Mouse (Mus musculus) midbrain, embryonic 13.5 days (tissue): ENCODE data around the gene Hivep1. TPM values are rescaled to one million over a fixed set of nuclear protein-coding genes. Genes with fewer than 3 reads are reported as not detected.
A peak's percentile ranks its signal among the peaks of the same experiment; 100 is the strongest.

ENCODE experiments used
- ATAC-seq: fragments of 200-750 bp; cut with Nextera tagmentation; 2 replicates; pipeline ENCODE4 v1.8.0; 2017; ENCODE audit warnings: mild to moderate bottlenecking, moderate TSS enrichment, moderate library complexity
- H3K27ac ChIP-seq: fragments of 300-500 bp; sonication (generic); 2 replicates; pipeline ENCODE4 v1.5.1; 2015; ENCODE audit warnings: inconsistent platforms, mild to moderate bottlenecking, moderate library complexity
- H3K27me3 ChIP-seq: fragments of 300-500 bp; sonication (generic); 2 replicates; pipeline ENCODE4 v1.6.1; 2015; ENCODE audit warnings: mild to moderate bottlenecking, inconsistent platforms
- H3K36me3 ChIP-seq: fragments of 300-500 bp; sonication (generic); 2 replicates; pipeline ENCODE4 v1.6.1; 2015; ENCODE audit warnings: mild to moderate bottlenecking, inconsistent platforms
- H3K4me1 ChIP-seq: fragments of 300-500 bp; sonication (generic); replicated peaks from 2 replicates; pipeline ENCODE4 v1.6.1; 2015; ENCODE audit warnings: inconsistent platforms
- H3K4me2 ChIP-seq: fragments of 300-500 bp; sonication (generic); replicated peaks from 2 replicates; pipeline ENCODE4 v1.6.1; 2015; ENCODE audit warnings: moderate library complexity, mild to moderate bottlenecking, inconsistent platforms
- H3K4me3 ChIP-seq: fragments of 300-500 bp; sonication (generic); replicated peaks from 2 replicates; pipeline ENCODE4 v1.5.1; 2015; ENCODE audit warnings: mild to moderate bottlenecking, inconsistent platforms
- H3K9ac ChIP-seq: fragments of 300-500 bp; sonication (generic); replicated peaks from 2 replicates; pipeline ENCODE4 v1.6.1; 2015; ENCODE audit warnings: mild to moderate bottlenecking, inconsistent platforms
- H3K9me3 ChIP-seq: fragments of 300-500 bp; sonication (generic); 2 replicates; pipeline ENCODE4 v1.6.1; 2016; ENCODE audit warnings: mild to moderate bottlenecking, inconsistent platforms
- WGBS: fragments of 180-500 bp; shearing (Covaris S2); methylation state at CpG from one replicate; pipeline ENCODE4 v1.1.7; 2015; 5-methylcytosine and 5-hydroxymethylcytosine counted together
- polyA plus RNA-seq: library from polyadenylated mRNA; unstranded; fragments of >200 nt; fragmentation: Nextera tagmentation; extraction: Ambion mirVana; gene quantifications from 2 replicates; pipeline ENCODE4 v1.2.1, GENCODE M21; 2015

Hivep1 gene
- polyA plus RNA-seq, 1 experiment from 2014 or later, result 20.5 TPM

GRCm38 (mm10) chr13:42182635-42183034 is 130.8 kb downstream of the Hivep1 start:
- H3K4me3 ChIP-seq, result no peak overlapping the region
- no peak overlapping the region for H3K27ac ChIP-seq
- no peaks in the 10 kb centered on the region for H3K27me3 ChIP-seq
- 94% methylated on average over 5 of the region's 5 CpGs for WGBS
- H3K4me2 ChIP-seq, result no peak overlapping the region
- no peak overlapping the region for H3K9ac ChIP-seq
- H3K36me3 ChIP-seq, result peaks cover 43% of the 10 kb centered on the region
- no peaks in the 10 kb centered on the region for H3K4me1 ChIP-seq
- H3K9me3 ChIP-seq, result no peaks in the 10 kb centered on the region
- ATAC-seq, result no peak

GRCm38 (mm10) chr13:42184131-42184530 is 132.3 kb downstream of the Hivep1 start:
- no peak for ATAC-seq
- 97% methylated on average over 17 of the region's 17 CpGs for WGBS
- H3K27me3 ChIP-seq, result no peaks in the 10 kb centered on the region

DNA sequence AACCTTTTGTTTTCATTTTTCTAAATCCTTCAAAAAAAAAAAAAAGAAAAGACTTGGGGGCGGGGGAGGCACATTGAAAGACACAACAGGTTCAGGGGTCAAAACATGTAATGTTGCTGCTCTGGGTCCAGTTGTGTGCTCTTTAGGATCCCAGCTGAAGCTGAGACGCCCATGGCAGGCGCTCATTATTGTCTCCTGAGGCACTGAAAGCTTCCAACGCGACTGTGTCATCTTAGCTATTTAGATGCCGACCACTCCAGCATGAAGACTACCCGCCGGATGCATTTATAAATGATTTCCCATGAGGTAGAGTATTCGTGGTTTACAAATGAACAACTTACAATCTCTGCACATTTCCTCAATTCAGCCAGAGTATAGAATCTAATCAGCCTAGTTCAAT is 141.2 kb downstream of the Hivep1 start:
- ATAC-seq, result no peak
- Histone ChIP-seq H3K4me1 (peaks cover 8% of the 10 kb centered on the region), H3K4me2 (peak overlapping the region; percentile 10; the same call in 1 of the 2 replicates), H3K27ac (no peak overlapping the region), H3K36me3 (no peaks in the 10 kb centered on the region), H3K9me3 (peaks cover 3% of the 10 kb centered on the region), H3K9ac (no peak overlapping the region), H3K27me3 (no peaks in the 10 kb centered on the region), H3K4me3 (no peak overlapping the region)
- 3% methylated on average over 9 of the region's 9 CpGs for WGBS

More at GRCm38 (mm10) chr13:42184131-42184530, 132.3 kb downstream of the Hivep1 start:
- Histone ChIP-seq H3K9me3 (no peaks in the 10 kb centered on the region), H3K9ac (no peak overlapping the region), H3K36me3 (peaks cover 37% of the 10 kb centered on the region), H3K4me2 (no peak overlapping the region), H3K4me3 (no peak overlapping the region), H3K4me1 (no peaks in the 10 kb centered on the region), H3K27ac (no peak overlapping the region)

- Histone ChIP-seq H3K4me2 (no peak overlapping the region), H3K36me3 (no peaks in the 10 kb centered on the region), H3K4me1 (peaks cover 8% of the 10 kb centered on the region), H3K27ac (no peak overlapping the region), H3K4me3 (no peak overlapping the region), H3K27me3 (no peaks in the 10 kb centered on the region), H3K9me3 (peaks cover 3% of the 10 kb centered on the region), H3K9ac (no peak overlapping the region)
- no peak for ATAC-seq
- WGBS, result 95% methylated on average over 7 of the region's 7 CpGs
Observed at GRCm38 (mm10) chr13:42195671-42196070, 143.8 kb downstream of the Hivep1 start.

DNA sequence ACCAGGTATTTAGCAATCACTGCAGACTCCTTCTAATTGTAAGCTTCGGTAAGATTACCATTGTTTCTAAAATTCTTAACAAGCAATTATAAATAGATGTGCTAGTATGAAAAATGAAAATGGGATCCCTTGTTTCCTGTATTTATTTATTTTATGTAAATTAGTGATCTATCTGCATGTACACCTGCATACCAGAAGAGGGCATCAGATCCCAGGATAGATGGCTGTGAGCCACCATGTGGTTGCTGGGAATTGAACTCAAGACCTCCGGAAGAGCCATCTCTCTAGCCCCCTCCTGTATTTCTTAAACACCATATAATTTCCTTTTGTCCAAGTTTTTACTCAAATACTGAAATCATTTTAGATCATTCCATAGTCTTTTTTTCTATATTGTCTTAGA is 145.8 kb downstream of the Hivep1 start:
- no peak overlapping the region for H3K27ac ChIP-seq
- H3K4me3 ChIP-seq, result no peak overlapping the region
- peaks cover 7% of the 10 kb centered on the region for H3K4me1 ChIP-seq
- no peaks in the 10 kb centered on the region for H3K36me3 ChIP-seq
- peaks cover 3% of the 10 kb centered on the region for H3K9me3 ChIP-seq
- no peak overlapping the region for H3K4me2 ChIP-seq
- no peaks in the 10 kb centered on the region for H3K27me3 ChIP-seq
- no peak overlapping the region for H3K9ac ChIP-seq
- WGBS, result 98% methylated on average over 2 of the region's 2 CpGs
- no peak for ATAC-seq

- Histone ChIP-seq H3K27ac (no peak overlapping the region), H3K36me3 (no peaks in the 10 kb centered on the region), H3K4me2 (no peak overlapping the region), H3K27me3 (no peaks in the 10 kb centered on the region), H3K4me1 (no peaks in the 10 kb centered on the region; the same call in 1 of the 2 replicates), H3K4me3 (no peak overlapping the region), H3K9ac (no peak overlapping the region), H3K9me3 (no peaks in the 10 kb centered on the region)
- ATAC-seq, result no peak
- WGBS, result 85% methylated on average over 6 of the region's 6 CpGs
Observed at GRCm38 (mm10) chr13:42213556-42213955, 161.7 kb downstream of the Hivep1 start.

DNA sequence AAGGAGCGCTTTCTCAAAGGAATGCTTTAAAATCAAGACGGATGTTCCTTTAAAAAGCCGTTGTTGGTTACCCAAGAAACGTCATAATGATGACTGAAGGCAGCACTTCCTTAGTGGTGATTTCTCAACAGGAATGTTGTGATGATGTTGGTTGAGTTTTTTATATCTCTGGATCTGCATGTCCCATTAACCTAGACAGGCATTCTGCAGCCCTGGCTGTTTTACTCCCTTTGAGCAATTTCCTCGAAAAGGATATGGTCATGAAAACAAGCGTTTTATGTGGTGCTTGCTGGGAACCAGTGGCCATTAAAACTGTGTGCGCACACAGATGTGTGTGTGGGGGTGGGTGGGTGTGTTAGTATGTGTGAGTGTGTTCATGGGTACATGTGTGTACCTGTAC is 170.6 kb downstream of the Hivep1 start:
- Histone ChIP-seq H3K9me3 (no peaks in the 10 kb centered on the region), H3K9ac (no peak overlapping the region), H3K36me3 (no peaks in the 10 kb centered on the region), H3K27me3 (no peaks in the 10 kb centered on the region), H3K27ac (no peak overlapping the region), H3K4me3 (no peak overlapping the region), H3K4me1 (no peaks in the 10 kb centered on the region), H3K4me2 (no peak overlapping the region)
- WGBS, result 95% methylated on average over 7 of the region's 7 CpGs
- no peak for ATAC-seq

DNA sequence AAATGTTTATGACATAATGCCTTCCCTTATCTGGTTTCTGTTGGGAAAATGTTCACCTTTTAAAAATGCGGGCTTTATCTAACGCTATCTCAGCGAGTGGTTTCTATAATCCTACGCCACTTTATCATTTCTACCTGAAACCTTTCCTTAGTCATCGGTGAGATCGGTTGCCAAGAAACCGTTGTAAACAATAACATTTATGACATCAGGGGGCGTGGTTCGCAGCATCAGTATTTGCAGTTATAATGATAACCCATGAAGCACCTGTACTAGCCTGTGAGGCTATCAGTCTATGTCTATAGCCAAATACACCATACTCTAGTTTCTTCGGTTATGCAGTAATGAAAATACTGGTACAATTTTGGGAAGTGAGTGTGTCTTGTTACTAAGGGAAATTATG is 177.0 kb downstream of the Hivep1 start:
- Histone ChIP-seq H3K4me1 (no peaks in the 10 kb centered on the region), H3K9ac (no peak overlapping the region), H3K9me3 (no peaks in the 10 kb centered on the region), H3K4me3 (no peak overlapping the region), H3K4me2 (no peak overlapping the region), H3K27me3 (no peaks in the 10 kb centered on the region), H3K27ac (no peak overlapping the region), H3K36me3 (no peaks in the 10 kb centered on the region)
- no peak for ATAC-seq
- WGBS, result 96% methylated on average over 10 of the region's 10 CpGs

DNA sequence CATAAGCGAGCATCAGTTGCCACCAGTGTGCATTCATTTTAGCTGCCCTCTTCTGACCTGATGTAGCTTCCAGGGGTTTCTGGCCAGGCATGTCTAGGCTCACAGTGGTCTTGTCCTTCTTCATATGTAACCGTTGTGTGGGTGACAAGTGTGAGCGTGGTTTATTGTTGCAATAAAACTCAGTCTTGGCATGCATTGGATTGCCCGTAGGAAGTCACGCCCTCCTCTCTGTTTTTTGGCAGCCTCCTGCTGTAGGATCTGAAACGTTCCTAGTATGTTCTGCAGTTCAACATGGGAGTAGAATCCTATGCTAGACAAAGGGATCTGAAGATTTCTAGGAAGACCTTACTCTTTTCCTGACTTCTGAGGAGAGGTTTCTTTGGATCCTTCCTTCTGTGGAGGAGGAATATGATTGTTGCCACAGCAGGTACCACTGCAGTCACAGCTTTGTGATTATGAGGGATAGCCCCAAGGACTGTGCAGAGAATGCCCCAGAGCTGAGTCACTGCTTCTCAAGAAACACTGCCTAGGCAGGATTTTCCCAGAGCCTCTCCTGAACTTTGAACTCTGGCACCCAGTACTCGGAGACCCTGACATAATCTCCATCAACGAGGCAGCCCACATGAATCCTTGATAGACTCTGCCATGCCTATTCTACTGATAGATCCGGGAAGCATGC is 182.1 kb downstream of the Hivep1 start:
- Histone ChIP-seq H3K9me3 (no peaks in the 10 kb centered on the region), H3K27ac (no peak overlapping the region), H3K9ac (no peak overlapping the region), H3K36me3 (no peaks in the 10 kb centered on the region), H3K4me3 (no peak overlapping the region), H3K4me1 (no peaks in the 10 kb centered on the region), H3K27me3 (no peaks in the 10 kb centered on the region), H3K4me2 (no peak overlapping the region)
- ATAC-seq, result no peak
- WGBS, result 82% methylated on average over 9 of the region's 9 CpGs

GRCm38 (mm10) chr13:42238520-42238919 is 186.7 kb downstream of the Hivep1 start:
- no peaks in the 10 kb centered on the region for H3K36me3 ChIP-seq
- H3K9me3 ChIP-seq, result no peaks in the 10 kb centered on the region
- no peak overlapping the region for H3K4me3 ChIP-seq
- no peak for ATAC-seq
- no peaks in the 10 kb centered on the region for H3K27me3 ChIP-seq
- WGBS, result 92% methylated on average over 3 of the region's 3 CpGs
- H3K9ac ChIP-seq, result no peak overlapping the region
- no peak overlapping the region for H3K4me2 ChIP-seq
- H3K4me1 ChIP-seq, result 0 out of 2 replicates have a peak, but pooled peaks cover 4% of the 10 kb centered on the region
- H3K27ac ChIP-seq, result no peak overlapping the region

- 27% methylated on average over 3 of the region's 3 CpGs for WGBS
- H3K4me3 ChIP-seq, result no peak overlapping the region
- no peak overlapping the region for H3K9ac ChIP-seq
- H3K4me2 ChIP-seq, result no peak overlapping the region
- H3K27ac ChIP-seq, result no peak overlapping the region
- no peaks in the 10 kb centered on the region for H3K27me3 ChIP-seq
- no peaks in the 10 kb centered on the region for H3K36me3 ChIP-seq
- no peaks in the 10 kb centered on the region for H3K9me3 ChIP-seq
- ATAC-seq, result no peak
- 0 out of 2 replicates have a peak, but pooled peaks cover 11% of the 10 kb centered on the region for H3K4me1 ChIP-seq
Observed at GRCm38 (mm10) chr13:42242131-42242530, 190.3 kb downstream of the Hivep1 start.
